Mouse (Mus musculus) C2C12 (cell line): ENCODE data around the gene Eif3g. TPM values are rescaled to one million over a fixed set of nuclear protein-coding genes. Genes with fewer than 3 reads are reported as not detected.

Experiments
- H3K27me3 ChIP-seq: one replicate; pipeline ENCODE4 v1.6.1; 2011; ENCODE audit not compliant: control insufficient read depth, insufficient read depth, insufficient read length
- H3K36me3 ChIP-seq: one replicate; pipeline ENCODE4 v1.6.1; 2011; ENCODE audit not compliant: control insufficient read depth, insufficient read depth
- H3K4me3 ChIP-seq: one replicate; pipeline ENCODE4 v1.5.1; 2011; ENCODE audit warnings: mild to moderate bottlenecking, control low read depth; ENCODE audit not compliant: poor library complexity, insufficient read depth, severe bottlenecking
- H3K79me2 ChIP-seq: one replicate; pipeline ENCODE4 v1.6.1; 2011; ENCODE audit not compliant: control insufficient read depth, insufficient read depth
- H3K79me3 ChIP-seq: one replicate; pipeline ENCODE4 v1.6.1; 2011; ENCODE audit warnings: low read depth, control low read depth
- H3ac ChIP-seq: one replicate; pipeline ENCODE3; 2011; ENCODE audit warnings: low read depth; ENCODE audit not compliant: control insufficient read depth, insufficient read length
- CEBPB ChIP-seq: IDR thresholded peaks from one replicate; pipeline ENCODE4 v1.6.1; 2011; ENCODE audit warnings: low read depth, mild to moderate bottlenecking, control low read depth, moderate library complexity
- CTCF ChIP-seq: IDR thresholded peaks from one replicate; pipeline ENCODE4 v1.5.1; 2011; ENCODE audit not compliant: control insufficient read depth, insufficient read depth, insufficient read length
- FOSL1 ChIP-seq: IDR thresholded peaks from one replicate; pipeline ENCODE4 v1.8.0; 2011; ENCODE audit warnings: mild to moderate bottlenecking, low read length; ENCODE audit not compliant: poor library complexity, insufficient read depth, severe bottlenecking
- MAX ChIP-seq: IDR thresholded peaks from one replicate; pipeline ENCODE4 v1.6.1; 2011; ENCODE audit warnings: mild to moderate bottlenecking, control low read depth
- MYOD1 ChIP-seq: IDR thresholded peaks from one replicate; pipeline ENCODE4 v1.6.1; 2011; ENCODE audit warnings: low read depth; ENCODE audit not compliant: control insufficient read depth, insufficient read length
- MYOG ChIP-seq: IDR thresholded peaks from one replicate; pipeline ENCODE4 v1.6.1; 2011; ENCODE audit not compliant: control insufficient read depth, insufficient read length; ENCODE audit errors: extremely low read depth
- USF1 ChIP-seq: IDR thresholded peaks from one replicate; pipeline ENCODE4 v1.6.1; 2011; ENCODE audit warnings: low read depth, mild to moderate bottlenecking, control low read depth, moderate library complexity
- polyA plus RNA-seq: library from polyadenylated mRNA; unstranded; fragments of >200 nt; fragmentation: generic; extraction: Trizol; gene quantifications from one replicate; pipeline ENCODE4 v1.2.1, GENCODE M21; 2012; ENCODE audit warnings: missing spikeins

Eif3g gene
- polyA plus RNA-seq, 1 experiment: 247 TPM

DNA sequence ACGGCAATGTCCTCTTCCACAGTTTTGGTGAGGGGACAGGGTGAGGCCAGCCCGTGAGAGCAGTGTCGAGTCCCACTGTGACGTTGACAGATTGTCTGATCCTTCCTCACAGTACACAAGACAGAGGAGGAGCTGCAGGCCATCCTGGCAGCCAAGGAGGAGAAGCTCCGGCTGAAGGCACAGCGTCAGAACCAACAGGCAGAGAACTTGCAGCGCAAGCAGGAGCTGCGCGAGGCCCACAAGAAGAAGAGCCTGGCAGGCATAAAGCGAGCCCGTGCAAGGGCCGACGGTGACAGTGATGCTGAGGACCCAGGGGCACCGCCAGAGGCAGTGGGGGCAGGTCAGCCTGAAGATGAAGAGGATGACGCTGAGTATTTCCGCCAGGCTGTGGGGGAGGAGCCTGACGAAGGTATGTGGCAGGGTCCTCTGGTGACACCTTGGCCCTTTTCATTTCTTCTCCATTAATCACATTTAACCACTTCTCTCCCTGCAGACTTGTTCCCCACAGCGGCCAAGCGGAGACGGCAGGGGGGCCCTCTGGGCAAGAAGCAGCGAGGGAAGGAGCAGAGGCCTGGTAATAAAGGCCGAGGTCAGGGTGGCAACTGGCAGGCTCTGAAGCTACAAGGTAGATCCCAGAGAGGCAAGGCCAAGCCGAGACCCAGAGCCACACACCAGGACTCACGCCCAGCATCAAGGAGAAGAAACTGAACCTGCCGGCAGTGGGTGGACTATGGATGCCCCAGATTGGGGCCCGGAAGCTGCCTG is 6.9 kb downstream of the Eif3g start:
- H3K27me3 ChIP-seq: no peaks in the 10 kb centered on the region
- peaks cover 69% of the 10 kb centered on the region for H3K36me3 ChIP-seq
- peaks cover 48% of the 10 kb centered on the region for H3K79me2 ChIP-seq
- H3ac ChIP-seq: no peak overlapping the region
- TF ChIP-seq FOSL1 (no peak), MYOD1 (no peak), MYOG (no peak), USF1 (no peak), MAX (no peak), CTCF (no peak), CEBPB (no peak)
- no peak overlapping the region for H3K4me3 ChIP-seq
- H3K79me3 ChIP-seq: peaks cover 32% of the 10 kb centered on the region

DNA sequence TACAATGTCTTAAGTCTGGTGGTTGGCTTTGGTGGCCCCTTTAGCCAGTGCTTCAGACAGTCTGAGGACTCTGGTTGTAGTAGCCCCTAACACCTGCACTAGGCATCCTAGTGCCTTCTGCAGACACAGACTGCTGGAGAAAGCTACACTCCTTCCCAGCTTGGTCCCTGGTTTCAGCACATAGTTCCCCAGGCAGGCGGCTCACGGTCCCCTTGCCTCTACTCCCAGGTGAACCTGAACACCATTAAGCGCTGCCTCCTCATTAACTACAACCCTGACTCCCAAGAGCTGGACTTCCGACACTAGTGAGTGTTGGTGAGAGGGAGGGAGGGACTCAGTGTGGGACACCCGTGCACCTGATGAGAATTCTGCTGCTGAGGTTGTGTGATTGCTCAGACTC is 8.0 kb downstream of the Eif3g start:
- H3K79me2 ChIP-seq: peaks cover 37% of the 10 kb centered on the region
- no peak overlapping the region for H3K4me3 ChIP-seq
- no peak for TF ChIP-seq USF1
- TF ChIP-seq FOSL1: no peak
- TF ChIP-seq MAX: no peak
- TF ChIP-seq MYOD1: no peak
- TF ChIP-seq CTCF: no peak
- TF ChIP-seq MYOG: no peak
- no peak for TF ChIP-seq CEBPB
- H3ac ChIP-seq: peak overlapping the region; percentile 37
- peaks cover 58% of the 10 kb centered on the region for H3K36me3 ChIP-seq
- H3K27me3 ChIP-seq: no peaks in the 10 kb centered on the region
- H3K79me3 ChIP-seq: peaks cover 22% of the 10 kb centered on the region

DNA sequence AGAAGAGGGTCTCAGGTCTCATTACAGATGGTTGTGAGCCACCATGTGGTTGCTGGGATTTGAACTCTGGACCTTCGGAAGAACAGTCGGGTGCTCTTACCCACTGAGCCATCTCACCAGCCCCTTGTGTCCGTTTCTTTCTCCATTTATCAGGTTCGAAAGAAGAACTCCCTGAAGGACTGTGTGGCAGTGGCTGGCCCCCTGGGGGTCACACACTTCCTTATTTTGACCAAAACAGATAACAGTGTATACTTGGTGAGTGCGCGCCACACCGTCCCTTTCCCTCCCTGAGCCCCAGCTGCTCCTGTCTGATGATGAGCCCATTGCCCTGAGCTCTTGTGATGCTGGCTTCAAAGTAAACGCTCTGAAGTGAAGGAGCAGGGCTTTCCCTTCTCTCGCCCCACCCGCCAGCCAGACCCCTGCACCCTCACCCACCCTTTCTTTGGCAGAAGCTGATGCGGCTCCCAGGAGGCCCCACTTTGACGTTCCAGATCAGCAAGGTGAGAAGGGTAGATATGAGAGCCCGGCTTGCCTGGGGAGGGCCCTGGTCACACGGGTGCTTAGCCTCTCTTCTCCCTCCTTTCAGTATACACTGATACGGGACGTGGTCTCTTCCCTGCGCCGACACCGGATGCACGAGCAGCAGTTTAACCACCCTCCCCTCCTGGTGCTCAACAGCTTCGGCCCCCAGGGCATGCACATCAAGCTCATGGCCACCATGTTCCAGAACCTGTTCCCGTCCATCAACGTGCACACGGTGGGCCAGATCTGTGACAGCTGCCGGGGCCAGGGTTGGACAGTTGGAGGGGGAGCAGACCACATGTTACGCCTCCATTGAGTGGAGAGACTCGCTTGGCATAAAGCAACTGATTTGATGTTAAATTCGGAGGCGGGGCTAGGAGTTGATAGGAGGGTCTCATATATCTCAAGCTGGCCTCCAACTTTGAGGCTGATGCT is 9.0 kb downstream of the Eif3g start:
- peaks cover 52% of the 10 kb centered on the region for H3K36me3 ChIP-seq
- H3K27me3 ChIP-seq: no peaks in the 10 kb centered on the region
- H3K79me2 ChIP-seq: peaks cover 37% of the 10 kb centered on the region
- TF ChIP-seq MYOD1 (peak; percentile 70), USF1 (no peak)
- peak overlapping the region; percentile 34 for H3ac ChIP-seq
- peaks cover 22% of the 10 kb centered on the region for H3K79me3 ChIP-seq
- H3K4me3 ChIP-seq: peak overlapping the region; percentile 90

DNA sequence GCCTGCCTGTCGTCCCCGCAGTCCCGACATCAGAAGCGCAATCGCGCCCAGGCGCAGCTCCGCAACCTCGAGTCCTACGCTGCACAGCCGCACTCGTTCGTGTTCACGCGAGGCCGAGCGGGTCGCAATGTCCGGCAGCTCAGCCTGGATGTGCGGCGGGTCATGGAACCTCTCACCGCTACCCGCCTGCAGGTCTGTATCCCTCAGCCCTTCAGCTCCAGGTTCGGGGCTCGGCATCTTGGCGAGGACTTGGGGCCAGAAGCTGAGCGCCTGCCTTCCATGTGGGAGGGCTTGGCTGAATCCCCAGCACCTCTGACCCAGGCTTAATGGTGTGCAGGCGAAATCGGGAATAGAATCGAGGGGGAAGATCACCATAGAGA is 10.0 kb downstream of the Eif3g start:
- Histone ChIP-seq H3K27me3 (no peaks in the 10 kb centered on the region), H3ac (peak overlapping the region; percentile 98), H3K79me2 (peaks cover 37% of the 10 kb centered on the region), H3K36me3 (peaks cover 41% of the 10 kb centered on the region), H3K79me3 (peaks cover 22% of the 10 kb centered on the region), H3K4me3 (peak overlapping the region; percentile 90)
- no peak for TF ChIP-seq FOSL1
- no peak for TF ChIP-seq MYOD1
- no peak for TF ChIP-seq USF1
- no peak for TF ChIP-seq CEBPB
- TF ChIP-seq MYOG: no peak
- no peak for TF ChIP-seq MAX
- TF ChIP-seq CTCF: no peak

DNA sequence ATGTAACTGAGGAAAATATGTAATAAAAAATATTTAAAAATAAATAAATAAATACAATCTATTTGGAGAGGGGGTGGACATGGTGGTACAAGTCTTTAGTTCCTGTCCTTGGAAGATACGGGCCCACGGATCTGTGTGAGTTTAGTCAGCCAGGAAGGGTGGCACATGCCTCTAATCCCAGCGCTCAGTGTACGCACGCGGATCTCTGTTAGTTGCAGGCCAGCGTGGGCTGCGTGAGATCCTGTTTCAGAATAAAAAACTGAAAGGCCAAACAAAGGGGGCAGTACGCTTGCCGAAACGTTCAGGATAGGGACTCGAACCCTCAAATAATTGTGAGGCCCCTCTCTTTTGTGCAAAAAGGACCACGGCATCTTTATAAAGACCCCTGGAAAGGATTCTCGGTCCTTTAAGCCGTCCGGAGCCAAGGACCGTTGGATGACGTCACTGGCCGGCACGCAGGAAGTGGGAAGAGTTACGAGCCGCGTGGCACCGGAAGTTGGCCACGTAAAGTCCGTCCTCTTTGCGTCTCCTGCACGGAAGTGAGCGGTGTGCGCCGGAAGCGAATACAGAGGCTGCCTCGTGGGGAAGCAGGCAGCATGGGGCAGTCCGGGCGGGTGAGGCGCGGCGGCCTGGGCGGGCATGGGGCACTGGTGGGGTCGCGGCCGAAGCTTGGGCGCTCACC is 10.6 kb downstream of the Eif3g start, which contains the start of gene Ppan:
Ppan (plus strand) TSS at position 472 of the 682 bp plus-strand sequence.
- peaks cover 37% of the 10 kb centered on the region for H3K36me3 ChIP-seq
- H3ac ChIP-seq: peak within 1 kb of the TSS; percentile 98
- peaks cover 22% of the 10 kb centered on the region for H3K79me3 ChIP-seq
- peak within 1 kb of the TSS; percentile 90 for H3K4me3 ChIP-seq
- peaks cover 37% of the 10 kb centered on the region for H3K79me2 ChIP-seq
- TF ChIP-seq MYOG: no peak
- TF ChIP-seq FOSL1: no peak
- no peak for TF ChIP-seq CEBPB
- TF ChIP-seq MAX: peak; percentile 91
- no peak for TF ChIP-seq USF1
- TF ChIP-seq MYOD1: no peak
- TF ChIP-seq CTCF: no peak
- no peaks in the 10 kb centered on the region for H3K27me3 ChIP-seq

DNA sequence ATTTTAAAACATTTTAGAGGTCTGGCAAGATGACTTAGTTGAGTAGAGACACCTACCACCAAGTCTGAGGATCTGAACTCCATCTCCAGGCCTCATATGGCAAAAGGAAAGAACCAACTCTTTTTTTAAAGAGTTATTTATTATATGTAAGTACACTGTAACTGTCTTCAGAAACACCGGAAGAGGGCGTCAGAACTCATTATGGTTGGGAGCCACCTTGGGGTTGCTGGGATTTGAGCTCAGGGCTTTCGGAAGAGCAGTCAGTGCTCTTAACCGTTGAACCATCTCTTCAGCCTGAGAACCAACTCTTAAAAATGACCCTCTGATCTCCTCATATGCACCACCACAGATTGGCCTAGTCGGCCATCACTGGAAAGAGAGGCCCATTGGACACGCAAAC is 11.2 kb downstream of the Eif3g start:
- Histone ChIP-seq H3ac (no peak overlapping the region), H3K4me3 (no peak overlapping the region), H3K27me3 (no peaks in the 10 kb centered on the region), H3K79me3 (peaks cover 22% of the 10 kb centered on the region), H3K79me2 (peaks cover 37% of the 10 kb centered on the region), H3K36me3 (peaks cover 30% of the 10 kb centered on the region)
- TF ChIP-seq CEBPB: no peak
- no peak for TF ChIP-seq MAX
- TF ChIP-seq CTCF: no peak
- TF ChIP-seq MYOG: no peak
- no peak for TF ChIP-seq USF1
- TF ChIP-seq MYOD1: no peak
- TF ChIP-seq FOSL1: no peak
